Mouse (Mus musculus): ENCODE results near the gene Slc7a3. TPM values are rescaled to one million over a fixed set of nuclear protein-coding genes. Genes with fewer than 3 reads are reported as not detected.
"Not testable (repeated sequence)": the region's sequence is repeated elsewhere in the genome, so short reads cannot be mapped to it uniquely, and the experiment has no call there.

Gene Slc7a3
- 0.35 and 0.61 TPM in 2 replicates for total RNA-seq (2017)

GRCm38 (mm10) chrX:101085920-101086319, at the start of gene Slc7a3:
Gene Slc7a3 (minus strand): TSS chrX:101086020.
- ATAC-seq (ENCODE audit: extremely low read depth, insufficient number of reproducible peaks, low FRiP score, poor library complexity, severe bottlenecking) = no peak

GRCm38 (mm10) chrX:101131992-101132791, 46.4 kb upstream of the Slc7a3 start:
- ATAC-seq (ENCODE audit: extremely low read depth, insufficient number of reproducible peaks, low FRiP score, poor library complexity, severe bottlenecking) = peak; percentile 63; the same call in 1 of the 2 replicates

- peak; percentile 61; the same call in 1 of the 2 replicates for ATAC-seq (ENCODE audit: extremely low read depth, insufficient number of reproducible peaks, low FRiP score, poor library complexity, severe bottlenecking)
These were observed 45.2 kb upstream of the Slc7a3 start for GRCm38 (mm10) chrX:101131001-101131400.

- no peak for ATAC-seq (ENCODE audit: extremely low read depth, insufficient number of reproducible peaks, low FRiP score, poor library complexity, severe bottlenecking)
These were observed 42.7 kb upstream of the Slc7a3 start for GRCm38 (mm10) chrX:101128559-101128958.

- no peak for ATAC-seq (ENCODE audit: extremely low read depth, insufficient number of reproducible peaks, low FRiP score, poor library complexity, severe bottlenecking)
These were observed 41.2 kb upstream of the Slc7a3 start for GRCm38 (mm10) chrX:101126977-101127376.

GRCm38 (mm10) chrX:101126474-101126955, 40.7 kb upstream of the Slc7a3 start:
- ATAC-seq (ENCODE audit: extremely low read depth, insufficient number of reproducible peaks, low FRiP score, poor library complexity, severe bottlenecking) = no peak

GRCm38 (mm10) chrX:101120546-101120945, 34.7 kb upstream of the Slc7a3 start:
- ATAC-seq (ENCODE audit: extremely low read depth, insufficient number of reproducible peaks, low FRiP score, poor library complexity, severe bottlenecking) = no peak

GRCm38 (mm10) chrX:101085211-101085610, 609 bp downstream of the Slc7a3 start:
- not testable (repeated sequence) for ATAC-seq (ENCODE audit: extremely low read depth, insufficient number of reproducible peaks, low FRiP score, poor library complexity, severe bottlenecking)

GRCm38 (mm10) chrX:101084192-101084591, 1.6 kb downstream of the Slc7a3 start:
- no peak for ATAC-seq (ENCODE audit: extremely low read depth, insufficient number of reproducible peaks, low FRiP score, poor library complexity, severe bottlenecking)

GRCm38 (mm10) chrX:101065245-101065644, 20.6 kb downstream of the Slc7a3 start:
- no peak for ATAC-seq (ENCODE audit: extremely low read depth, insufficient number of reproducible peaks, low FRiP score, poor library complexity, severe bottlenecking)

- ATAC-seq (ENCODE audit: extremely low read depth, insufficient number of reproducible peaks, low FRiP score, poor library complexity, severe bottlenecking) = no peak
These were observed 22.3 kb downstream of the Slc7a3 start for GRCm38 (mm10) chrX:101063503-101063902.

GRCm38 (mm10) chrX:101059541-101059940, 26.3 kb downstream of the Slc7a3 start, which contains the start of gene Tex11:
Gene Tex11 (minus strand): TSS chrX:101059667.
- ATAC-seq (ENCODE audit: extremely low read depth, insufficient number of reproducible peaks, low FRiP score, poor library complexity, severe bottlenecking) = no peak

Other genes with a start within 250 kb of the Slc7a3 start
- not detected in 2 replicates for gene Tex11, start 26.4 kb downstream of the Slc7a3 start, total RNA-seq (2017)
- gene Snx12, start 136.5 kb upstream of the Slc7a3 start, total RNA-seq (2017) = 21.5 and 30.0 TPM in 2 replicates
- 28.5 and 28.7 TPM in 2 replicates for gene Foxo4, start 168.5 kb upstream of the Slc7a3 start, total RNA-seq (2017)
- gene Gm614, start 178.0 kb upstream of the Slc7a3 start, total RNA-seq (2017) = 20.3 and 21.4 TPM in 2 replicates
- 229 and 259 TPM in 2 replicates for gene Il2rg, start 182.2 kb upstream of the Slc7a3 start, total RNA-seq (2017)
- gene Gm20489, start 183.0 kb upstream of the Slc7a3 start, total RNA-seq (2017) = not detected in 2 replicates
- 91.4 and 117 TPM in 2 replicates for gene Med12, start 188.0 kb upstream of the Slc7a3 start, total RNA-seq (2017)
- gene Nlgn3, start 213.1 kb upstream of the Slc7a3 start, total RNA-seq (2017) = not detected in 2 replicates